Mouse (Mus musculus): ENCODE data around the gene Fmnl3.
"Not testable (repeated sequence)": the region's sequence is repeated elsewhere in the genome, so short reads cannot be mapped to it uniquely, and the experiment has no call there.

Fmnl3 gene

GRCm38 (mm10) chr15:99387976-99388375, 17.7 kb upstream of the Fmnl3 start:
- DNase-seq (ENCODE audit: low spot score) = no peak

DNA sequence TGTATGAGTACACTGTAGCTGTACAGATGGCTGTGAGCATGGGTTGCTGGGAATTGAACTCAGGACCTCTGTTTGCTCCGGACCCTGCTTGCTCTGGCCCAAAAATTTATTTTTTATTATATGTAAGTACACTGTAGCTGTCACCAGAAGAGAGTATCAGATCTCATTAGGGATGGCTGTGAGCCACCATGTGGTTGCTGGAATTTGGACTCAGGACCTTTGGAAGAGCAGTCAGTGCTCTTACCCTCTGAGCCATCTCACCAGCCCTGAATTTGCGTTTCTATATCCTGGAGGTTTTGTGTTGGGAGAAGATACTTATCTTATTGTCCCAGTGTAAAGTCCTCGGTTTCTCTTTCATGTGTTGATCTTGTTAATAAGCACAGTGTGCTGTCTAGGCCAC, 16.5 kb upstream of the Fmnl3 start:
- no peak for DNase-seq (ENCODE audit: low spot score)

GRCm38 (mm10) chr15:99386110-99386509, 15.8 kb upstream of the Fmnl3 start:
- not testable (repeated sequence) for DNase-seq (ENCODE audit: low spot score)

DNA sequence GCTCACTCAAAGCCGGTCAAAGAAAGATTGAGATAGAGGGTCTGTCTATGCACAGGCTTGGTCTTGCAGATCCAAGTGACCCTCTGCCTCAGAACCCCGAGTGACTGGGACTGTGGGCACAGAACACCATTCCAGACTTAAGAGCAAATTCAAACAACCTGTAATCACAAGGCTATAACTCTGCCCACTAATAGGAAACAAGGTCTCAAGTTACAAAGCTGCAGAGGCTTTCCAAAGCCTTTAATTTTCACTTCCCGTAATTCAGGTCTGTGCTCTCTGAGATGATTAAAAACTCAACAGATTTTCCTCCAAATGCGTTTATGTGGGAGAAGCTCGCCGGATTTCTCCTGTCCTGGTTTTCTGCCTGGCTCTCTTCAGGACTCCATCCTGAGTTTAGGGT, 13.8 kb upstream of the Fmnl3 start:
- DNase-seq (ENCODE audit: low spot score) = no peak

DNA sequence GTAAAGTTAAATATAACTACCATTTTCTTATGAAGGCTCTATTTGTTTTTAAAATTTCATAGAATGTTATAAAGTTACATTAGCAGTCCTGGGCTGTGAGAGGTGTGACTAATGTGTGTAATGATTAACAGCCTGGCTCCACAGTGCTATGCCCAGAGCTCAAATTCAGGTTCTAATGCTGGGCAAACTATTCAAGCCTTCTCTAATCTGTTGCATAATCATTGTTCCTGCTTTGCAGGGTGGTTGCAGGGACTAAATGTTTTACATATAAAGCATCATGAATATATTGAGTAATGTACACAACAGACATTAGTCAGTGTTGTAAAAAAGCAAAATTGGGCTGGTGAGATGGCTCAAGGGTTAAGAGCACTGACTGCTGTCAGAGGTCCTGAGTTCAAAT, 12.6 kb upstream of the Fmnl3 start:
- no peak for DNase-seq (ENCODE audit: low spot score)

DNA sequence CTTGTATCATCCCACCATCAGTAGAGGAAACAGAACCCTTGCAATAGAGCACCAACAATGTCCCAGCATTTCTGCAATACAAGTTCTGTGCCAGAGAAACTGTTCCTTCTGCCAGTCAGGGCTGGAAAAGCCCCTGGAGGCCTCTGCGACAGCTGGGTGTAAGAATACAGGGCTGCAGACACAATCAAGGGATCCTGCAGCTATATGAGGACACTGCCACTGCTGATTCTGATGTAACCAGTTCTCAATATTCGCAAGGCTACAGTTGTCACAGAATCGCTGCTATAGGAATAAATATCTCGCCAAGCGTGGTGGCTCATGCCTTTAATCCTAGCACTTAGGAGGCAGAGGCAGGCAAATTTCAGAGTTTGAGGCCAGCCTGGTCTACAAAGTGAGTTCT, 6.0 kb upstream of the Fmnl3 start:
- no peak for DNase-seq (ENCODE audit: low spot score)

DNA sequence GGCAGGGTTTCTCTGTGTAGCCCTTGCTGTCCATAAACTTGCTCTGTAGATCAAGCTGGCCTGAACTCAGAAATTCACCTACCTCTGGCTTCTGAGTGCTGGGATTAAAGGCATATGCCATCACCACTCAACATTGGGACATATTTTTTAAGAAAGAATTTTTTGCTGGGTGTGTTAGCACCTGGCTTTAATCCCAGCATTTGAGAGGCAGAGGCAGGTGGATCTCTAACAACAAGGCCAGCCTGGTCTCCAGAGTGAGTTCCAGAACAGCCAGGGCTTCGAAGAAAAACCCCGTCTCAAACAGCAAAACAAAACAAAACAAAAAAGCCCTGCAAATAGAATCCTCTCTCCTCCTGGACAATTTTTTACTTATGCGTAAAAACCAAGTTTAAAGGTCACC, 5.3 kb upstream of the Fmnl3 start:
- DNase-seq (ENCODE audit: low spot score) = no peak

- DNase-seq (ENCODE audit: low spot score) = no peak
Observed at GRCm38 (mm10) chr15:99375036-99375435, 4.8 kb upstream of the Fmnl3 start.

DNA sequence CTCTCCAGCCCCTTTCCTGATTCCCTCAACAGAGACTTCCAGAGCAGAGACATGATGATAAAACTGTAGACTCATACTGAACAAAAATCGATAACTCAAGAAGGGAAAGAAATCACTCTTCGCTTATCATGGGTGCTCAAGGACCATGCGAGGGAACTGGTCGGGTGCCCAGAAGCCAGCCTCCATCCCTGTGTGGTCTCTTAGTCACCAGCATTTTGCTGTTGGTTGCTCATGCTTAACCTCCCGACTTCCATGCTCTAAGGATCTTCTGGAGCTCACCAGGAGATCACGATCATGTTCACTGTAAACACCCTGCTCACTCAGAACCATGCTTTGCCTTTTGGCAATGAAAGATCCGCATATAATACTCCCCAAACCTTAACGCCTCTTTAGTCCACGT, 2.5 kb upstream of the Fmnl3 start:
- DNase-seq (ENCODE audit: low spot score) = no peak

DNA sequence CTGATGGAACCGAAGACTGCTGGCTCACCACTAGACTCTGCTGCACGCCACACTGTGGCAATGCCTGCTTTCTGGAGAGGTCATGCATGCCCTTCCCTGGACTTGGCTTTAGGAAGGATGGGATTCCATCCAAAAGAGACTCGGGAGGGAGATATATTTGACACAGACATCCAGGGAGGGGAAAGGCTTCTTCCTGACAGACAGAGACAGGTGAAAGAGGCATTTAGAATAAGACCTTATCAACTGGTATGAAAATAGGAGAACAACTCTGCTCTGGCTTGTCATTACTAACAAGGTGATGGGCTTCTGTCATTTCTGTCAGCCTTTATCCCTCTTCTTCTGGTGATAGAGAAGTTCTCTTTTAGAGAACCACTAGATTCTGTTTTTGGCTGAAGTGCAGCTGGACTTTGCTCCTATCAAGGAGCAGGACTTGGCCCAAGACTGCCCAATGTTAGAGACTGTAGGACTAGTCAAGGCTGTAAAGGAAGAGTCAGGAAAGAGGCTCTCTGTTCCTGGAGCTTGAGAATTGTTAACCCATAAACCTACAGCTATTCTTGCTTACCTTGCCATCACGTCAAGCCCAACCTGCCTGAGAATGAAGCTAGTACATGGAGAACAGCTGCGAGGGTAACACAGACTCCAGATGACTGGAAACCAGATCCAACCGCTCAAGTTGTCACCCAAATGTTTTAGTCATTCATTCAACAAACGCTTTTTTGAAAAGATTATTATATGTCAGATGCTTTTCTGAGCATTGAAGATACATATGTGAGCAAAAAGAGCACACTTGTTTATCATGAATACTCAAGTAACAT, 1.5 kb upstream of the Fmnl3 start:
- no peak for DNase-seq (ENCODE audit: low spot score)

- no peak for DNase-seq (ENCODE audit: low spot score)
Observed at GRCm38 (mm10) chr15:99369391-99370171, 701 bp downstream of the Fmnl3 start.

GRCm38 (mm10) chr15:99368583-99369266, 1.6 kb downstream of the Fmnl3 start:
- DNase-seq (ENCODE audit: low spot score) = no peak

GRCm38 (mm10) chr15:99364921-99365320, 5.4 kb downstream of the Fmnl3 start:
- no peak for DNase-seq (ENCODE audit: low spot score)

- DNase-seq (ENCODE audit: low spot score) = no peak
Observed at GRCm38 (mm10) chr15:99364022-99364530, 6.2 kb downstream of the Fmnl3 start.

- no peak for DNase-seq (ENCODE audit: low spot score)
Observed at GRCm38 (mm10) chr15:99358952-99359351, 11.3 kb downstream of the Fmnl3 start.

GRCm38 (mm10) chr15:99356462-99356861, 13.8 kb downstream of the Fmnl3 start:
- no peak for DNase-seq (ENCODE audit: low spot score)

- no peak for DNase-seq (ENCODE audit: low spot score)
Observed at GRCm38 (mm10) chr15:99355660-99356059, 14.6 kb downstream of the Fmnl3 start.

- no peak for DNase-seq (ENCODE audit: low spot score)
Observed at GRCm38 (mm10) chr15:99352306-99352705, 18.0 kb downstream of the Fmnl3 start.

DNA sequence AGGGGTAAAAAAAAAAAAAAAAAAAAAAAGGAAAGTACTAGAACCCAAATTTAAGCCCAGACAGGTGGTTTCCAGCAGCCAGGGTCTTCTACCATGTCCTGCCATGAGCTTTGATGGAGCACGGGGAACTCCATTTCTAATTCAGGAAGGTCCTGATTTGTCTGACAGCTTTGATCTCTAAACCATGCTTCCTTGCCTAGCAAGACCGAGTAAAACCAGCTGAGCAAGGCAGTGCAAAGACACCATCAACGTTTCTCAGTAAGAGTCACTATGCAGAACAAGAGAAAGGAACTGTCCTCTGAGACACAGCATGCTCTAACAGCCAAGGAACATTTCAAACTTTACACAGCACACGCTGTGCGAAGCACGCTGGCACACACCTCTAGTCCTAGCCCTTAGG, 18.7 kb downstream of the Fmnl3 start:
- DNase-seq (ENCODE audit: low spot score) = no peak

- DNase-seq (ENCODE audit: low spot score) = no peak
Observed at GRCm38 (mm10) chr15:99344961-99345360, 25.3 kb downstream of the Fmnl3 start.

DNA sequence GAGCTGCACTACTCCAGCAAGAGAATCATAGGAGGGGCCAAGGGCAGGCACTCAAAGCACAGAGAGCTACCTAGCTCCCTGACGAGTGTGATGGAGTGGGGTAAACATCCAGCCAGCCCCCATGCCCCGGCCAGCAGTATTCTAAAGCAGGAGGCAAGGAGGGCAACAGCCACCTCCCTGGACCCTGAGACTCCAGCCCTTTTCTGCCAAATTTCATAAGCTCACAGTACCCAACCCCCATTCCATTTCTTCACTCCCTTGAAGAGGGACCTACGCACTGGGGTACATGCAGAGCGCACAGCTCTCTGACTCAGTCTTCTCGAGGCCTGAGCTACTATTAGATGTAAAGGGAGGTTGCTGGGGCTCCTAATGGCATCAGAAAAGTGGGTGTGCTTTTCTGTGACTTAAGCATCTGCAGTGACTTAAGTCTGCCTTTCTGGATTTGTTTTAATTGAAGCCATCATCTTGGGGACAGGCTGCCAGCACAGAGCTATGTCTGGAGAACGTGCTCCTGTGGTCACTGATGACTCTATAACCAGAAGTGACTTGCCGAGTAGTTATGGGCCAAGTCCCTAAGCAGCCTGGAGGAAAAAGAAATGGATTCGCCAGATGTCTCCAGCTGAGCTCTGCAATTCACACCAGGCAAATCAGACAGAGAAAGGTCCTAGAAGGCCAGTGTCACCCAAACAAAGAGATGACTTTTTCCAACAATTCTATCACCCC, 26.0 kb downstream of the Fmnl3 start:
- no peak for DNase-seq (ENCODE audit: low spot score)
